ENCODE assay signal across 17 mouse cellular contexts in genomic region chr14:60385079-60385643, GRCm38 (mm10). TPM values are rescaled to one million over a fixed set of nuclear protein-coding genes. Genes with fewer than 3 reads are reported as not detected.
DNase-seq lines count a peak whose midpoint lies in the region; ATAC-seq and TF ChIP-seq lines count a peak whose summit lies in the region.
"Had no signal": no experiment of that assay in that cellular context is flagged by ENCODE, and none has a peak within 500 bp of the region (broad histone marks: within the 10 kb centered on the region; RNA-seq: fewer than 3 reads in every experiment).

No protein-coding gene starts in this region.

- WGBS in cerebellum, adult 2 months: 17% methylated on average over 6 of the region's 6 CpGs
- WGBS in neural tube, embryonic 12.5 days: 46% methylated on average over 6 of the region's 6 CpGs
- WGBS in midbrain, embryonic 14.5 days: 17% methylated on average over 6 of the region's 6 CpGs

- no peaks in the 10 kb centered on the region for H3K36me3 ChIP-seq in neural tube, embryonic 12.5 days
- H3K36me3 ChIP-seq in midbrain, embryonic 14.5 days (ENCODE audit: control insufficient read depth, insufficient read depth, low read length): peaks cover 6% of the 10 kb centered on the region; the same call in 1 of the 2 replicates

- ATAC-seq in neural tube, embryonic 12.5 days (ENCODE audit: low FRiP score, low read depth): no peak
- ATAC-seq in midbrain, embryonic 14.5 days (ENCODE audit: low FRiP score, low TSS enrichment): peak; percentile 43; the same call in 1 of the 2 replicates

- H3K4me1 ChIP-seq in cerebellum, adult 2 months (ENCODE audit: control insufficient read depth, insufficient read depth, low read length): peaks cover 12% of the 10 kb centered on the region
- peaks cover 46% of the 10 kb centered on the region for H3K4me1 ChIP-seq in neural tube, embryonic 12.5 days
- H3K4me1 ChIP-seq in midbrain, embryonic 14.5 days (ENCODE audit: control insufficient read depth, insufficient read depth, low read length): peaks cover 65% of the 10 kb centered on the region

- no peak for DNase-seq in cerebellum, adult 2 months
- no peak for DNase-seq in cerebellum, postnatal 10 days
- no peak for DNase-seq in neural tube, embryonic 10.5 days (ENCODE audit: extremely low spot score, low spot score)
- DNase-seq in midbrain, embryonic 14.5 days: peak; percentile 79
- no peak for DNase-seq in adrenal gland, adult 18-20 months (ENCODE audit: low spot score in 2 of 2)
- DNase-seq in heart, adult 11 months: no peak
- no peak for DNase-seq in heart, postnatal 36 days
- DNase-seq: cerebellum, adult 8-10 months; embryo, embryonic 11 days; kidney, adult 8-10 months; kidney, postnatal 4 days; layer of hippocampus, postnatal 36 days; lung, postnatal 14 days; spleen, adult 18-20 months; thymus, postnatal 36 days had no signal

- no peak for TF ChIP-seq POLR2A in cerebellum, adult 2 months (IDR thresholded peaks at IDR 0.05; ENCODE audit: borderline replicate concordance, insufficient read depth, low read length)

- H3K4me2 ChIP-seq in neural tube, embryonic 12.5 days (replicated peaks): peak overlapping the region; percentile 35; the same call in 1 of the 2 replicates
- H3K4me2 ChIP-seq in midbrain, embryonic 14.5 days (ENCODE audit: low read length): peak overlapping the region; percentile 83

- TF ChIP-seq CTCF in cerebellum, adult 2 months (IDR thresholded peaks at IDR 0.05; ENCODE audit: borderline replicate concordance, insufficient read depth, low read depth, low read length): no peak

- peak overlapping the region; percentile 50 for H3K27ac ChIP-seq in cerebellum, adult 2 months (ENCODE audit: insufficient read depth, low read length)
- no peak overlapping the region for H3K27ac ChIP-seq in neural tube, embryonic 12.5 days
- H3K27ac ChIP-seq in midbrain, embryonic 14.5 days (replicated peaks; ENCODE audit: low read depth, low read length): peak overlapping the region; percentile 14; the same call in 1 of the 2 replicates
- H3K27ac ChIP-seq: liver, embryonic 14.5 days had no signal

- H3K9me3 ChIP-seq in neural tube, embryonic 12.5 days: no peaks in the 10 kb centered on the region
- no peaks in the 10 kb centered on the region for H3K9me3 ChIP-seq in midbrain, embryonic 14.5 days (ENCODE audit: control insufficient read depth, low read length)

- intact Hi-C loops in heart, postnatal 36 days (cut with DNase I): no loop called here

- no peaks in the 10 kb centered on the region for H3K27me3 ChIP-seq in cerebellum, adult 2 months (ENCODE audit: control insufficient read depth, insufficient read depth, low read length)
- H3K27me3 ChIP-seq in neural tube, embryonic 12.5 days (replicated peaks): no peaks in the 10 kb centered on the region
- H3K27me3 ChIP-seq in midbrain, embryonic 14.5 days (ENCODE audit: control insufficient read depth, insufficient read depth, low read length): no peaks in the 10 kb centered on the region

- no peak overlapping the region for H3K9ac ChIP-seq in neural tube, embryonic 12.5 days
- no peak overlapping the region for H3K9ac ChIP-seq in midbrain, embryonic 14.5 days (replicated peaks; ENCODE audit: low read length)
- H3K9ac ChIP-seq: liver, embryonic 14.5 days had no signal

- H3K4me3 ChIP-seq in cerebellum, adult 2 months (replicated peaks; ENCODE audit: insufficient read depth, low read depth, low read length): no peak overlapping the region
- no peak overlapping the region for H3K4me3 ChIP-seq in neural tube, embryonic 12.5 days
- no peak overlapping the region for H3K4me3 ChIP-seq in midbrain, embryonic 14.5 days (replicated peaks; ENCODE audit: low read depth, low read length)

RNA-seq across cellular contexts. Expression of gene Amer2, which starts 12.1 kb away (rescaled TPM):
- 28.3 and 33.2 TPM in 2 replicates for polyA plus RNA-seq in cerebellum, adult 2 months (2012; rRNA removed)
- 31.1 and 34.7 TPM in 2 replicates for polyA plus RNA-seq in neural tube, embryonic 12.5 days (2016; fragmentation: Nextera tagmentation; extraction: Ambion mirVana)
- 17.3 and 19.2 TPM in 2 replicates for polyA plus RNA-seq in midbrain, embryonic 14.5 days (2014; fragmentation: Nextera tagmentation; extraction: Ambion mirVana)
- 1 to 10 TPM; 3.0 to 3.3 TPM for total RNA-seq in adrenal gland, adult 18-20 months (2021)
- total RNA-seq in heart, postnatal 36 days (2021): not detected
